Mouse (Mus musculus): ENCODE measurements at regions not wholly inside any gene's neighbourhood (a gene's known extent, or its start where the extent isn't known, plus 50 kb on each side); places are given as distances from the start of the nearest gene placed in this dataset.

DNA sequence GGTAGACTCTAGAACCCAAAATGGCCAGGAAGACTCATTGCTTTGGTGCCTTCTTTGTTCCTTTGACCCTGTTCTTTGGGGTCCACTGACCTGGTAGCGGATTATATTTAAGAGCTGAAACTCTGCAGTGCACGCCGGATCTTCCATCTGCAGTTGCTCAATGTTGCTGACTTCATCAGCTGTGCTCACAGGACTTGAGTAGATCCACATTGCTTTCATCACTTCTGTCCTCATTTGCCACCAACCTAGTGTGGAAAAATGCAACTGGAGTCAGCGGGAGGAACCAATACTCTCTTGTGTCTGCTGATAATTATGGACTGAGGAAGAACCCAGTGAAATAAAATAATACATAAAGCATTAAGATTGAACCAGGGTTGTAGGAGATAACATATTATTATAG is 522.6 kb downstream of the Insc start:
- TF ChIP-seq GATA4 (IDR thresholded peaks at IDR 0.05; ENCODE audit: insufficient replicate concordance, low read length): no peak

DNA sequence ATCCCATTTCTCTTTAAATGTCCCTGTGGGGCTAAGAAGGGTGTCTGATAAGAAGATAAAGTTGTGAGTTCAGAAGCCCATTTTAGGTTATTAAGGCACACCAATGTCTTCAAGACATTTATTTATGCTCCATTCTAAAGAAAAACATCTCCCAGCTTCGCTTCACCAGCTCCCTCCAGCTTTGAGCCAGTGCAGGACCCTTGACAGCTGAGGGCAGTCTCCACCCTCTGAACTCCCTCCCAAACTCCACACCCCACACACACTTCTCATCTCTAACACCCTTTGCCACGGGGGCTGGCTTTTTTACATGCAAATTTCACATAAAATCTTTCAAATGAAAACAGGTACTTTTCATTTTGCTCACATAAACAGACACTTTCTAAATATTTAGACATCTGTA is 527.3 kb downstream of the Insc start:
- no peak for TF ChIP-seq GATA4 (IDR thresholded peaks at IDR 0.05; ENCODE audit: insufficient replicate concordance, low read length)

DNA sequence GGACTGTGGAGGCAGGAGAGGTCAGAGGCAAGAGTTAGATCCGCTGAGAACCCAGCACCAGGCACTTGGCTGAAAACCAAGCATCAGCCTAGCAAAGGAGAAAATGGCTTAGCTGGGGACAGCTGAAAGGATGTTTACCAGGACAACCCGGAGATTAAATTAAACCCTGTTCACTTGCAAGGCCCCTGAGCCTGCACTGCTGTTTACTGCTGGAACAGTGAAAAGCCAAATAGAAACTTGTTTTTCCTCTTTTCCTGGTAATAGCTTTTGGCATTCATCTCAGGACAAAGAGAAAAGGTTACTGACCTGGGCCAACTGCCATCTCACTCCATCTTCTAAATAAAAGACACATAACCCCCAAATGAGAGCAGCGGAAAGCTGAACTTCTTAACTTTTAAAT is 531.3 kb downstream of the Insc start:
- TF ChIP-seq GATA4 (IDR thresholded peaks at IDR 0.05; ENCODE audit: insufficient replicate concordance, low read length): 0 out of 2 replicates have a peak, but pooled peaks have one; percentile 7

DNA sequence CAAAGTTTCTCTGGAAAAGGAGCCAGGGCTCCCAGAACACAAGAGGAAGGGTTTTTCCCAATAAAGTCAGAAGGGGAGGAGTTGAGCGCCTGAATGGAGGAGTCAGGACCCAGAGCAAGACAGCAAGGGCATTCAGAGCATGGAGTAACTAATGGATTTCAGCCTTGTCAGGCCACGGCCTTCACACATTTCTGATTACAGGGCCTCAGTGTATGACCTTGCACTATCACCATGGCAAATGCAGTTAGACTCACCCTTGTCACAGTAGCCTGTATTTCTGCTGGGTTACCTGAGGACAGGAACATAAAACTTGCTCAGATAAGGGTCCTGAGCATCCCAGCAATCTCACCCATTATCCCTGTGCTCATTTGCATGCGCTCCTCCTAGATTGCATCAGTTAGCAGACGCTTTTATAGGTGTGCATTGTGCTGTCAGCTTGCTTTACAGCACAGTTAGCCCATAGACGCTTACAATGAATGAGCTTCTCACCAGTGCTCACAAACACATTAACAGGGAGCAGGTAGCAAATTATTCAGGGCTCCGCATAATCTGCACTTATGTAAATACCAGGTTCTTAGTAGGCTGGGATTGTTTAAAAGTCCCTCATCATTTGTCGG is 547.4 kb downstream of the Insc start:
- no peak for TF ChIP-seq GATA4 (IDR thresholded peaks at IDR 0.05; ENCODE audit: insufficient replicate concordance, low read length)

DNA sequence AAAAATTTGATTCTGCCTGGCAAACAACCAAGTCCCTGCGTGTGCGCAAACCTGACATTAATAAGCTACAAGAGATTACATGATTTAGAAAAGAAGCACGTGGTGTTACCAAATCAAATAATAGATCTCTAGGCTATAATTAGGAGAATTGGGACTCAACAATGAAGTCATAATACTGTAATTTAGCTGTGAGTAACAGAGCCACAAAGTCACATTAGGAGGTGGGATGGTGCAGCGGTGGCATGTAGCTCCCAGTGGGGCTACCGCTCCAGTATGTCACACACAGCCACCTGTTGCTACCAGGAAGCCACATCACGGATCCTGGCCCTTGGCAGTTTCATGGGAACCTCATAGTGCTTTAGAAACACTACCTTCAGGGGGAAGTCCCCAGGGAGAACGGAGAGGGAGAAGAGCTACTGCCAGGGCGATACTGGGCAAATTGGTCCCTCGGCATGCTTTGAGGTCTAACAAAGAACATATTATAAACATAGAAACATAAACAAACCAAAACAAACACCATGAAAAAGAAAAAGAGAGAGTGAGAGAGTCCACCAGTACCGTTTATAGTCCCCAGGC is 551.2 kb downstream of the Insc start:
- TF ChIP-seq GATA4 (IDR thresholded peaks at IDR 0.05; ENCODE audit: insufficient replicate concordance, low read length): no peak

DNA sequence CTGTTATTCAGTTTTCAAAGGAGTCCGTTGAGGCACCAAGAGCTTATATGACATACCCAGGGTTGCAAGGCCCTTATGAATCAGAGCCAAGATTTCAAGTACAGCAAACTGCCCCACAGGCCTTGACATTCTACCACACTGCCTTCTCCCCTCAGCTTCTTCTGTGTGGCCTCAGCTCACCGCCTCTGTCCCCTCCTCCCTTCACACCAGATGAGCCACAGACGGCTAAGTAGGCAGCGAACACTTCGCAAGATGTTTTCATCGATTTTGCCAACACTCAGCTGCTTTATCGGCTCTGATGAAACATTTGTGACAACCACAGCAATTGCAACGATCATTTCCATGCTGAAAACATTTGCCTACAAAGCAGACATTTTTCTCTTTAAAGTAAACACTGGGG is 556.7 kb downstream of the Insc start:
- no peak for TF ChIP-seq GATA4 (IDR thresholded peaks at IDR 0.05; ENCODE audit: insufficient replicate concordance, low read length)

DNA sequence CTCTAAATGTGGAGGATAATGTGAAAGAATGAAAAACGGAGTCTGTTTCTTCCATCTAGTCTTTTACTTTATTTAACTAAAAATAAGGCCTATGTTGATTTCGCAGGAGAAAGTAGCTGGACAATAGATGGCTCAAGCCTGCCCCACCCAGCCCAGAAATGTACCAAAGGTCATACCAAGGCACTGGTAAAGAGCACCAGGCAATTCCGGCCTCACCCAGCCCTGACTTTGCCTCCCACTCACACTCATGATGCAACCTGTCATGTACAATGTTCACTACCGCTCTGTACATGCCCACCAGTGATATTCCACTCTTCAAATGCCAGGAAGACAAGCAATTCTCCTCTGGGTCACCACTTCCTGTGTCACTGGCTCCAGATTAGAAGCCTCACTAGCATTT is 564.9 kb downstream of the Insc start:
- TF ChIP-seq GATA4 (IDR thresholded peaks at IDR 0.05; ENCODE audit: insufficient replicate concordance, low read length): no peak

DNA sequence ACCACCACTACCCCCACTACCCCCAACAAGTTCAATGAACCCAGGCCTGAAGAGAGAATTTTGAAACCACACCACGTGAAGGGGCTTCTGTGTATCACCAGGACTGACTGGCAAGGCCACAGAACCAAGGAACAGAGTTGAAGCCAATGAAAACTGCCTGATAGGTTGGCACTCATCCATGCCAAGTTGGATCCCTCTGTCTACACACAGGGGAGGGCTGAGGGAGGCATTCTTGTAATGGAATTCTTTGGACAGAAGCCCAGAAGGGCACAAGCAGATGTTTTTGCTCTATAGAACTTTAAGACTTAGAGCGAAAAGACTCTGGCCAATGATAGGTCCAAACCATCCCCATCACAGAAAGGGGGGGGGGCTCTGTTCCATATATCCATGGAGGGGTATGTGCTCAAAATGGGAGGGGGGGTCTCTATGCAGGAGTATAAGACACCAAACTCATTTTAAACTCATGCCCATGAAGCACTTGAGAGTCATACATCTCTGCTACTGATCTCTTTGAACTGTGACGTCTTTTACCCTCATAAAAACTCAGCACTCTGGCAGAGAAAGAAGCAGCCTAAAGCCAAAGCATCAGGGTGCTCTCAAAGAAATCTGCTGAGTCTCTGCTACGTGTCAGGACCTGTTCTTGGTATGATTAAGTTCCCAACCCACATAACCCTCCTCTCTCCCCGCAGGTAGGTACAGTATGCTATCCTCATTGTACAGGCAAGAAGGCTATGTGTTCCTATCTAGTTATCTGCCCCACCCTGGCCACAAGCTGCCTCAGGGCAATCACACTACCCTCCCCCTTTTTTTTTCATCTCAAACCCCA is 567.1 kb downstream of the Insc start:
- TF ChIP-seq GATA4 (IDR thresholded peaks at IDR 0.05; ENCODE audit: insufficient replicate concordance, low read length): no peak

DNA sequence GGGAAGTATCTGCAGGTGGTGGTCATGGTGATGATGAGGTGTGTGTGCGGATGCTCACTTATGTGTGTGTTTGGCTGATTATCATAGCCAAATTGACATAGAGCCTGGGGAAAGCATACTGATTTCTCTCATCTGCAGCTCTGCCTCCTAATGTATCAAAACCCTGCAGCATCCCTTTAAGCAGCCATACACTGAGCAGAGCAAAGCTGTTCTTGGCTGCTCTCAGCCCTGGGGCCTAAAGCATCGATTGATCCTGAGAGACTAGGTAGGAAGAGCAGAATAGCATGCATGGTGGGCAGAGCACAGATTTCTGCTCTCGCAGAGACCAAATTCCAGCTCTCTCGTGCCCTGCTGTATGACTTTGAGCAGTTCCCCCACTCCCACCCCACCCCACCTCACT is 576.0 kb downstream of the Insc start:
- no peak for TF ChIP-seq GATA4 (IDR thresholded peaks at IDR 0.05; ENCODE audit: insufficient replicate concordance, low read length)

DNA sequence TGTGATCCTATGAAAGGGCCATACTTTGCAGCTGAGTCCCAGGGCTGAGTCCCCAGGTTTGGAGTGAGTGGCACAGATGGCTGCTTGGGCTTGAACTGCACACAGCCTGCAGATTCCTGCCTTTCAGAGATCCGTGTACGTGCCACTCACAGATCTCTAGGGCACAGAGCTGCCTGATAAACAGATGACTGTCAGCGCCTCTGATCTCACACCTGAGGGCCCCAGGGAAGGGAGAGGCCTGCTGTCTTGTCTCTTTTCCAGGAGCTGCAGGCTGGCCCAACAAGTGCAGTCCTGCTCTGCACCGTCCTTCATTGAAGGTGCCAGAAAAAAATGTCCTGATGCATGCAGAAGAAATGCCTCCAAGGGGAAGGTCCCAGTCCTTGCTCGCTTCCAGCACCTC is 579.5 kb downstream of the Insc start:
- no peak for TF ChIP-seq GATA4 (IDR thresholded peaks at IDR 0.05; ENCODE audit: insufficient replicate concordance, low read length)

DNA sequence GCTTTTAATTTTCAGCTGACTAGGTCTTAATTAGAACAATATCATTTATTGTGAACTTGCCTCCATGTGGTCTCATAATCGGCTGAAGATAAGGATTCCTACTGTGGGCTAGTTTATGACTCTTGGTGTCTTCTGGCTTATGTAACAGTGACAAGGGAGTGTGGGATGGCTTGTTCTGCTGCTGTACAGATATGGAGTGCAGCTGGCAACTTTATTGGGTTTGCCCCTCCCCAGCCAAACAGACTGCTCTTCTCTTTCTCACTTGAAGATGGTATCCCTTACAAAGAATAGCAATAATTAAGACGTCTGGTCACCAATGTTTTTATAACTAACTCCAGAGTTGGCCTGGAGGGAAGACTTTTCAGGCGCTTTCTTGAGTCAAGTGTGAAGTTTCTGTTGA is 584.8 kb downstream of the Insc start:
- no peak for TF ChIP-seq GATA4 (IDR thresholded peaks at IDR 0.05; ENCODE audit: insufficient replicate concordance, low read length)

DNA sequence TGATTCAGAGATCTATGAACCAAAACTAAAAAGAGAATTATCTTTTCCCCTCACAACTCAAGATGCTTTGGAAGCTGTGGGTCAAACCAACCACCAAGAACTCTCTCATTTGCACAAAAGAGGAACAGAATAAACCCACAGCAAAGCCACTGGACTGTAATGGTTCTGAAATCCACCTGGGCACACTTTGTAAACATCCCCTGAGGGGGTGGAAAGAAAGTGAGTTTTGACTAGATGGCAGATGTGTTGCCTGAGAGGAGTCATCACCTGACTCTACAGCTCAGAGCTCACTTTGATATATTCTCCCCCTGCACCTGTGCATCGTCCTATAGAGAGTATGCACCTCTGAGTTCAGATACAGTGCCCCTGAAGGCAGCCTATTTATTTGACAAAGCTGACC is 588.2 kb downstream of the Insc start:
- no peak for TF ChIP-seq GATA4 (IDR thresholded peaks at IDR 0.05; ENCODE audit: insufficient replicate concordance, low read length)

DNA sequence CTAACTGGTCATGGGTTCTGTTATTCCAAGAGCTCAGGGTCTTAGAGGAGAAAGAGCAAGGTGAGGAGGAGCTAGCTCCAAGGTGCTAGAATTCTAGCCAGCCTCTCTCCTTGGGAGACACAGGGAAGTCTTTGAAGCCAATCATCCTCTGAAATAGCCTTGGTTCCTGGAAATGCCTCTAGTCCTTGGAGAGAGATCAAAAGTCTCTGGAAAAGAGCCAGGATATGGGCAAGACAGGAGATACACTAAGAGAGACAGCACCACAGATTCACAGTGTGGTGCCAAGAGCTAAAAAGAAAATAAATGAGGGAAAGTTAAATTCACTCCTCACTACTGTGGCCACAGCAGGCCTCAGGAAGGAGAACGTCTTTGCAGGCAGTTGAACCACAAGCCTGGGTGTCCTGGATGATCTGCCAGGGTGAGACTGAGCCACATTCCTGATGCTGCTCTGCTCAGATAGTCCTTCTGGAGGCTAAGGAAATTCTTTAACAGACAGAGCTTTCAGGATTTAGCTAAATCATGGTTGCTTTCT is 589.6 kb downstream of the Insc start:
- TF ChIP-seq GATA4 (IDR thresholded peaks at IDR 0.05; ENCODE audit: insufficient replicate concordance, low read length): no peak

DNA sequence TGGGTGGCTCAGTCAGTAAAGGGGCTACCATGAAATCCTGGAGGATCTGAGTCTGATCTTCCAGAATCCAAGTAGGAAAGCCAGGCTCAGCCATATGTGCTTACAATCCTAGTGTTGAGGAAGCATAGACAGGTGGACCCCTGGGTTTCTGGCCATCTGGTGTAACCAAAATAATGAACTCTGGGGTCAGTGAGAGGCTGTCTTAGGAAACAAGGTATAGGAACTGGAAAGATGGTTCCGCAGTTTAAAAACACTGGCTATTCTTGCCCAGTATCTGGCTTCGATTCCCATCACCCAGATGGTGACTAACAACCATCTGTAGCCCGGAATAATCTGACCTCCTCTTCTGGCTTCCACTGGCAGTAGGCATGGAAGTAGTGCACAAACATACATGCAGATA is 591.6 kb downstream of the Insc start:
- TF ChIP-seq GATA4 (IDR thresholded peaks at IDR 0.05; ENCODE audit: insufficient replicate concordance, low read length): no peak

DNA sequence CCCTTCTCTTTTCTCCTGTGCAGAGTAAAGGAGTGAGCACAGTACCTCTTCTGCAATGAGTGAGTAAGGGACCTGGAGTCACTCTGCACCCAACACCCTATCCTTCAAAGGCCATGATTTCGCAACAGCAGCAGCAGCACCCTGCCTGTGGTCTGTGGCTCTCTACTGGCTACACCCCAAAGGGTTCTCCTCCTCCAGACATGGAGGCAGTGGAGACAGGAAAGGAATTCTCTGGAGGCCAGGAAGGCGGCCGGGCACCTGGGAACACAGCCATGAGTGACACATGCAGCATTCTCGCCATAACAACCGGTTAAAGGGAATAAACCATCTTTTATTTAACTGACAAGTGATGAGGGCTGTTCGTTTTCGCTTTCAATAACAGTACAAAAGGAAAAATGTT is 596.7 kb downstream of the Insc start:
- no peak for TF ChIP-seq GATA4 (IDR thresholded peaks at IDR 0.05; ENCODE audit: insufficient replicate concordance, low read length)

DNA sequence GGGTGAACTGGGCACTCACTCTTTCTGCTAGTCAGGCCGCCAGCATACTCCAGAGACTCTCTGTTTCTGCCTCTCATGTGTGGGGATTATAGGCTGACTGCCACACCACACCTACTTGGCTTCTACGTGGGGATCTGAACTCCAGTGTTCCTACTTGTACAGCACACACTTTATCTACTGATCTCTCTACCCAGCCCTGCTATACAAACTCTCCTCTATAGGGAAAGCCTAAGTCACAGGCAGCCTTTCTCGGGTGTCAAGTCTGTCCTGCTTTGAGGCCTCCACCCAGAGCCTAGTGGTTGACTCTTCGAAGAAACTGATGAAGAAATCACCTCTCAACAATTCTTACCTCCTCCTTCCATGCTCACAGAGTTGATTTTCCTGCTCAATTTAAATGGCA is 597.5 kb downstream of the Insc start:
- TF ChIP-seq GATA4 (IDR thresholded peaks at IDR 0.05; ENCODE audit: insufficient replicate concordance, low read length): no peak

All from liver, adult (tissue).